Mouse (Mus musculus) stomach, postnatal 0 days (tissue): ENCODE measurements around the gene Ptpn14. TPM values are rescaled to one million over a fixed set of nuclear protein-coding genes. Genes with fewer than 3 reads are reported as not detected.

Experiments
- ATAC-seq: fragments of 200-750 bp; cut with Nextera tagmentation; 2 replicates; pipeline ENCODE4 v1.8.0; 2017; ENCODE audit not compliant: low FRiP score, low TSS enrichment
- DNase-seq: peaks from one replicate; pipeline ENCODE4 v3.0.0-alpha.2; 2016; ENCODE audit warnings: low spot score
- H3K27ac ChIP-seq: fragments of 300-500 bp; sonication (generic); replicated peaks from 2 replicates; pipeline ENCODE4 v1.5.1; 2014; ENCODE audit warnings: mild to moderate bottlenecking, control low read depth
- H3K27me3 ChIP-seq: fragments of 300-500 bp; sonication (generic); 2 replicates; pipeline ENCODE4 v1.6.1; 2014; ENCODE audit warnings: low read length; ENCODE audit not compliant: control insufficient read depth, insufficient read depth
- H3K36me3 ChIP-seq: fragments of 300-500 bp; sonication (generic); 2 replicates; pipeline ENCODE4 v1.6.1; 2014; ENCODE audit warnings: low read length, mixed read lengths; ENCODE audit not compliant: control insufficient read depth, insufficient read depth
- H3K4me1 ChIP-seq: fragments of 300-500 bp; sonication (generic); replicated peaks from 2 replicates; pipeline ENCODE4 v1.6.1; 2014; ENCODE audit warnings: antibody characterized with exemption; ENCODE audit not compliant: control insufficient read depth, insufficient read depth
- H3K4me2 ChIP-seq: fragments of 300-500 bp; sonication (generic); replicated peaks from 2 replicates; pipeline ENCODE4 v1.6.1; 2014; ENCODE audit warnings: low read depth, mild to moderate bottlenecking, control low read depth, moderate library complexity
- H3K4me3 ChIP-seq: fragments of 300-500 bp; sonication (generic); 2 replicates; pipeline ENCODE4 v1.5.1; 2014; ENCODE audit warnings: low read depth, low read length, control low read depth
- H3K9ac ChIP-seq: fragments of 300-500 bp; sonication (generic); 2 replicates; pipeline ENCODE4 v1.6.1; 2014; ENCODE audit warnings: mild to moderate bottlenecking, low read length, control low read depth, mixed read lengths
- H3K9me3 ChIP-seq: fragments of 300-500 bp; sonication (generic); 2 replicates; pipeline ENCODE4 v1.6.1; 2016; ENCODE audit warnings: low read length; ENCODE audit not compliant: control insufficient read depth
- CTCF ChIP-seq: IDR thresholded peaks from 2 replicates; pipeline ENCODE4 v1.5.1; 2016; ENCODE audit warnings: antibody characterized with exemption, low read depth, mild to moderate bottlenecking, moderate library complexity
- EP300 ChIP-seq: optimal IDR thresholded peaks from 2 replicates; pipeline ENCODE3; 2016; ENCODE audit warnings: antibody characterized with exemption
- WGBS: fragments of 180-500 bp; shearing (Covaris S2); extraction: QIAGEN DNeasy Blood & Tissue Kit; methylation state at CpG from one replicate; pipeline ENCODE4 v1.1.7; 2014; 5-methylcytosine and 5-hydroxymethylcytosine counted together
- polyA plus RNA-seq: library from polyadenylated mRNA; unstranded; fragments of >200 nt; fragmentation: Nextera tagmentation; extraction: Ambion mirVana; gene quantifications from 2 replicates; pipeline ENCODE4 v1.2.1, GENCODE M21; 2015

The Ptpn14 gene
- polyA plus RNA-seq, 1 experiment from 2014 or later = 4.5 TPM

GRCm38 (mm10) chr1:189846319-189846718 is 118.3 kb downstream of the Ptpn14 start:
- no peak overlapping the region for H3K9ac ChIP-seq
- no peak for DNase-seq
- no peaks in the 10 kb centered on the region for H3K27me3 ChIP-seq
- H3K4me3 ChIP-seq = no peak overlapping the region
- H3K36me3 ChIP-seq = peaks cover 13% of the 10 kb centered on the region
- no peak for ATAC-seq
- no peak overlapping the region for H3K27ac ChIP-seq
- H3K4me2 ChIP-seq = no peak overlapping the region
- WGBS = 91% methylated on average over 2 of the region's 2 CpGs
- TF ChIP-seq CTCF (no peak), EP300 (no peak)
- H3K9me3 ChIP-seq = no peaks in the 10 kb centered on the region
- no peaks in the 10 kb centered on the region for H3K4me1 ChIP-seq

- H3K4me1 ChIP-seq = no peaks in the 10 kb centered on the region
- H3K9ac ChIP-seq = no peak overlapping the region
- H3K27me3 ChIP-seq = no peaks in the 10 kb centered on the region
- H3K4me3 ChIP-seq = no peak overlapping the region
- no peak overlapping the region for H3K4me2 ChIP-seq
- TF ChIP-seq EP300 (no peak), CTCF (no peak)
- no peak overlapping the region for H3K27ac ChIP-seq
- H3K36me3 ChIP-seq = peaks cover 10% of the 10 kb centered on the region
- DNase-seq (no peak), ATAC-seq (no peak)
- no peaks in the 10 kb centered on the region for H3K9me3 ChIP-seq
- 67% methylated on average over 11 of the region's 11 CpGs for WGBS
These were observed 121.5 kb downstream of the Ptpn14 start for GRCm38 (mm10) chr1:189849550-189849949.

- WGBS = 56% methylated on average over 5 of the region's 5 CpGs
- Histone ChIP-seq H3K4me3 (no peak overlapping the region), H3K9ac (no peak overlapping the region), H3K9me3 (no peaks in the 10 kb centered on the region), H3K4me1 (no peaks in the 10 kb centered on the region), H3K4me2 (no peak overlapping the region), H3K27ac (0 out of 2 replicates have a peak overlapping the region, but pooled peaks have one; percentile 8), H3K27me3 (no peaks in the 10 kb centered on the region), H3K36me3 (peaks cover 13% of the 10 kb centered on the region)
- TF ChIP-seq CTCF = no peak
- DNase-seq (no peak), ATAC-seq (no peak)
These were observed 124.0 kb downstream of the Ptpn14 start for GRCm38 (mm10) chr1:189852051-189852450.

GRCm38 (mm10) chr1:189852456-189852855 is 124.4 kb downstream of the Ptpn14 start:
- DNase-seq (no peak), ATAC-seq (peak; percentile 67; the same call in 1 of the 2 replicates)
- Histone ChIP-seq H3K9me3 (no peaks in the 10 kb centered on the region), H3K4me1 (no peaks in the 10 kb centered on the region), H3K27me3 (no peaks in the 10 kb centered on the region), H3K4me2 (no peak overlapping the region), H3K9ac (no peak overlapping the region), H3K4me3 (no peak overlapping the region), H3K36me3 (peaks cover 16% of the 10 kb centered on the region), H3K27ac (peak overlapping the region; percentile 2)
- WGBS = 60% methylated on average over 7 of the region's 7 CpGs
- TF ChIP-seq EP300 = no peak
- no peak for TF ChIP-seq CTCF

GRCm38 (mm10) chr1:189854646-189855045 is 126.6 kb downstream of the Ptpn14 start:
- WGBS = 69% methylated on average over 13 of the region's 13 CpGs
- H3K4me1 ChIP-seq = no peaks in the 10 kb centered on the region
- no peak for DNase-seq

GRCm38 (mm10) chr1:189855739-189856138 is 127.7 kb downstream of the Ptpn14 start:
- no peak overlapping the region for H3K4me2 ChIP-seq
- WGBS = 94% methylated on average over 5 of the region's 5 CpGs
- TF ChIP-seq CTCF = no peak
- TF ChIP-seq EP300 = no peak
- H3K36me3 ChIP-seq = peaks cover 8% of the 10 kb centered on the region
- DNase-seq (no peak), ATAC-seq (no peak)
- no peaks in the 10 kb centered on the region for H3K9me3 ChIP-seq
- H3K27ac ChIP-seq = no peak overlapping the region
- no peaks in the 10 kb centered on the region for H3K27me3 ChIP-seq
- H3K9ac ChIP-seq = no peak overlapping the region
- H3K4me1 ChIP-seq = no peaks in the 10 kb centered on the region
- no peak overlapping the region for H3K4me3 ChIP-seq

More at GRCm38 (mm10) chr1:189854646-189855045, 126.6 kb downstream of the Ptpn14 start:
- H3K9me3 ChIP-seq = no peaks in the 10 kb centered on the region
- no peak overlapping the region for H3K9ac ChIP-seq
- H3K36me3 ChIP-seq = peaks cover 18% of the 10 kb centered on the region
- ATAC-seq = no peak
- H3K4me2 ChIP-seq = no peak overlapping the region
- H3K27me3 ChIP-seq = no peaks in the 10 kb centered on the region
- H3K27ac ChIP-seq = 0 out of 2 replicates have a peak overlapping the region, but pooled peaks have one; percentile 53
- TF ChIP-seq CTCF (no peak), EP300 (peak; percentile 34)
- H3K4me3 ChIP-seq = no peak overlapping the region
